Mouse (Mus musculus) mouse embryonic stem cell (cell line): Measurements from ENCODE around the gene Rasl11b.

ENCODE experiments used
- in situ Hi-C, 2 experiments: fragments of 300-500 bp; cut with MboI; formaldehyde crosslinking; loops; 1 replicate in 1 of 2; 3 replicates in 1 of 2; pipeline ENCODE4 v1.14.3; 2019 to 2020; ENCODE audit warnings: low sequenced_read_pairs in 2 of 2, low pct_unique_long_range_greater_than_20kb in 1 of 2, mixed read lengths in 1 of 2; ENCODE audit not compliant: unreplicated experiment in 1 of 2

Rasl11b gene

GRCm38 (mm10) chr5:74194841-74195613, at the start of gene Rasl11b:
Rasl11b (plus strand) TSS chr5:74195286.
- in situ Hi-C loops = no loop called here

GRCm38 (mm10) chr5:74147631-74148030, 47.5 kb upstream of the Rasl11b start:
- in situ Hi-C loops = no loop called here

- in situ Hi-C loops = no loop called here
Observed at GRCm38 (mm10) chr5:74149975-74150374, 45.1 kb upstream of the Rasl11b start.

GRCm38 (mm10) chr5:74151774-74152173, 43.3 kb upstream of the Rasl11b start:
- in situ Hi-C loops = no loop called here

- in situ Hi-C loops = no loop called here
Observed at GRCm38 (mm10) chr5:74155860-74156351, 39.2 kb upstream of the Rasl11b start.

- in situ Hi-C loops = no loop called here
Observed at GRCm38 (mm10) chr5:74158929-74159632, 36.0 kb upstream of the Rasl11b start.

- in situ Hi-C loops = no loop called here
Observed at GRCm38 (mm10) chr5:74159906-74160305, 35.2 kb upstream of the Rasl11b start.

GRCm38 (mm10) chr5:74160349-74160748, 34.7 kb upstream of the Rasl11b start:
- in situ Hi-C loops = no loop called here

- in situ Hi-C loops = no loop called here
Observed at GRCm38 (mm10) chr5:74161297-74161926, 33.7 kb upstream of the Rasl11b start.

GRCm38 (mm10) chr5:74162013-74162412, 33.1 kb upstream of the Rasl11b start:
- in situ Hi-C loops = no loop called here

GRCm38 (mm10) chr5:74163141-74163540, 31.9 kb upstream of the Rasl11b start:
- in situ Hi-C loops = no loop called here

GRCm38 (mm10) chr5:74164547-74164946, 30.5 kb upstream of the Rasl11b start:
- in situ Hi-C loops = no loop called here

GRCm38 (mm10) chr5:74166642-74167041, 28.4 kb upstream of the Rasl11b start:
- in situ Hi-C loops = no loop called here

GRCm38 (mm10) chr5:74168085-74168484, 27.0 kb upstream of the Rasl11b start:
- in situ Hi-C loops = no loop called here

- in situ Hi-C loops = no loop called here
Observed at GRCm38 (mm10) chr5:74171768-74172167, 23.3 kb upstream of the Rasl11b start.

- in situ Hi-C loops = no loop called here
Observed at GRCm38 (mm10) chr5:74172208-74172607, 22.9 kb upstream of the Rasl11b start.

GRCm38 (mm10) chr5:74173162-74173844, 21.8 kb upstream of the Rasl11b start:
- in situ Hi-C loops = no loop called here

GRCm38 (mm10) chr5:74175526-74176270, 19.4 kb upstream of the Rasl11b start:
- in situ Hi-C loops = no loop called here
